Mouse (Mus musculus) embryonic facial prominence, embryonic 15.5 days (tissue): ENCODE data around the gene Pus3. TPM values are rescaled to one million over a fixed set of nuclear protein-coding genes. Genes with fewer than 3 reads are reported as not detected.

Experiments used
- ATAC-seq: fragments of 200-750 bp; cut with Nextera tagmentation; 2 replicates; pipeline ENCODE4 v1.8.0; 2017; ENCODE audit warnings: low read depth, moderate TSS enrichment; ENCODE audit not compliant: insufficient number of reproducible peaks, low FRiP score, low TSS enrichment
- H3K27ac ChIP-seq: fragments of 300-500 bp; sonication (generic); replicated peaks from 2 replicates; pipeline ENCODE4 v1.5.1; 2015; ENCODE audit warnings: mild to moderate bottlenecking, inconsistent platforms
- H3K27me3 ChIP-seq: fragments of 300-500 bp; sonication (generic); 2 replicates; pipeline ENCODE4 v1.6.1; 2015; ENCODE audit warnings: inconsistent platforms
- H3K36me3 ChIP-seq: fragments of 300-500 bp; sonication (generic); 2 replicates; pipeline ENCODE4 v1.6.1; 2015; ENCODE audit warnings: mild to moderate bottlenecking, inconsistent platforms
- H3K4me1 ChIP-seq: fragments of 300-500 bp; sonication (generic); 2 replicates; pipeline ENCODE4 v1.6.1; 2015; ENCODE audit warnings: inconsistent platforms
- H3K4me2 ChIP-seq: fragments of 300-500 bp; sonication (generic); replicated peaks from 2 replicates; pipeline ENCODE4 v1.6.1; 2015; ENCODE audit warnings: mild to moderate bottlenecking, inconsistent platforms
- H3K4me3 ChIP-seq: fragments of 300-500 bp; sonication (generic); replicated peaks from 2 replicates; pipeline ENCODE4 v1.5.1; 2015; ENCODE audit warnings: mild to moderate bottlenecking, inconsistent platforms
- H3K9ac ChIP-seq: fragments of 300-500 bp; sonication (generic); 2 replicates; pipeline ENCODE4 v1.6.1; 2015; ENCODE audit warnings: inconsistent platforms
- H3K9me3 ChIP-seq: fragments of 300-500 bp; sonication (generic); replicated peaks from 2 replicates; pipeline ENCODE4 v1.6.1; 2016; ENCODE audit warnings: inconsistent platforms
- WGBS: fragments of 180-500 bp; shearing (Covaris S2); methylation state at CpG from one replicate; pipeline ENCODE4 v1.1.7; 2015; 5-methylcytosine and 5-hydroxymethylcytosine counted together
- polyA plus RNA-seq: library from polyadenylated mRNA; unstranded; fragments of >200 nt; fragmentation: Nextera tagmentation; extraction: Ambion mirVana; gene quantifications from 2 replicates; pipeline ENCODE4 v1.2.1, GENCODE M21; 2015

The Pus3 gene
- 17.6 and 18.9 TPM in 2 replicates for polyA plus RNA-seq

DNA sequence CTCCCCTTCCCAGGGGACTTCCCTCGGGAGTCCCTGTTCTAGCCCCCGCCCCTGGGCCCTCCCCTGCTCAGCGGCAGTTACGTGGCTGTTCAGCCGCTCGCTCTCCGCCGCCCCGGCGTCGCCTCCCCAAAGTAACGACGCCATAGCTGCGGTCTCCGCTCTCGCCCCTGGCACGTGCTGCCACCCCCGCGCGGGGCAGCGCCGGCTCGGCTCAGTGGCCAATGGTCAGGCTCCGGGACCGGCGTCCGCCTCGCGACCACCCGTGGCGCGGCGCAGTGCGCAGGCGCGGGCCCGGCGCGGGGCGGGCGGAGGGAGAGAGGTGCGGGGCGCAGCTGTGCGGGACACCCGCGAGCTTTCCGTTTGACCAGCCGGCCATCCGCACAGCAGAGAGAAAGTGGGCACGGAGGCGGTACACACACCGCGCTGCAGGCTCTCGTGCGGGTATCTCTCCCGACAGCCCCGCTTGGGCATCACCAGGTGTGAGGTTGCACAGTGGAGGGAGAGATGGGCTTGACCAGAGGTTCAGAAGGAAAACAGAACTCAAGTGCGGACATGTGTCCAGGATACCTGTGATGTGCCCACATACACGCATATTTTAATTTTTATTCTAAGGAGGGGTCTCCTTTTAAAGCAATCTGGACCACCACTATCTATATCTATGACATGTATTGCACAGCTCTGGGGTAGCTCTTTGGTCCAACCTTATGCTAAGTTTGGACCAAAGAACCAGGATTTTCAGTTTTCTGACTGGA, at the start of gene Pus3, which contains the start of gene Ddx25:
Pus3 (plus strand) TSS at position 339 of the 752 bp plus-strand sequence.
Ddx25 (minus strand) TSS at position 272 of the 752 bp plus-strand sequence.
- Histone ChIP-seq H3K4me3 (peak within 1 kb of the TSS; percentile 78), H3K4me2 (peak within 1 kb of the TSS; percentile 99), H3K36me3 (peaks cover 8% of the 10 kb centered on the region), H3K27me3 (no peaks in the 10 kb centered on the region), H3K27ac (peak within 1 kb of the TSS; percentile 73), H3K9me3 (no peaks in the 10 kb centered on the region), H3K9ac (peak within 1 kb of the TSS; percentile 58), H3K4me1 (peaks cover 12% of the 10 kb centered on the region)
- 1% methylated on average over 55 of the region's 59 CpGs for whole genome bisulfite sequencing
- ATAC-seq, result peak; percentile 71

GRCm38 (mm10) chr9:35513900-35514299, 44.5 kb upstream of the Pus3 start:
- Histone ChIP-seq H3K27me3 (no peaks in the 10 kb centered on the region), H3K4me2 (no peak overlapping the region), H3K9ac (no peak overlapping the region), H3K9me3 (no peaks in the 10 kb centered on the region), H3K4me3 (no peak overlapping the region), H3K4me1 (no peaks in the 10 kb centered on the region), H3K36me3 (no peaks in the 10 kb centered on the region), H3K27ac (no peak overlapping the region)
- ATAC-seq, result no peak
- WGBS, result 81% methylated on average over 4 of the region's 4 CpGs

DNA sequence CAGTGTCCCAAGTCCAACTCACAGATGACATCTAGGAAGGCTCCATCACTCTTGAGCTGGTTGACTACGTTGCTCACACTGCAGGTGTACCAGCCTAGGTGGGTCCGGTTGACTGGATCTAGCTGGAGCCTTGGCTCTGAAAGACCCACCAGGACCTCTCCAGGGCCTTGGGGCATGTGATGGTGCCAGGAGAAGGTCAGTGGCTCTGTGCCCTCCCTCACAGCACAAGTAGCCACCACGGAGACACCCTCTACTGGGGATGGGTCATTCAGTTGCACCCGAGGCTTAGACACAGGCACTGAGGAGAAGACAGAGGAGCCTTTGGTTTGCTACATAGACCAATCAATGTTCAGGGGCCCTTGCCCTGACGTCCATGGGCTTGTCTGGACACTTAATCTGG, 42.2 kb upstream of the Pus3 start:
- no peaks in the 10 kb centered on the region for H3K9me3 ChIP-seq
- no peak overlapping the region for H3K9ac ChIP-seq
- H3K4me2 ChIP-seq, result no peak overlapping the region
- H3K27me3 ChIP-seq, result no peaks in the 10 kb centered on the region
- H3K27ac ChIP-seq, result no peak overlapping the region
- WGBS, result 84% methylated on average over 5 of the region's 5 CpGs
- ATAC-seq, result no peak
- no peak overlapping the region for H3K4me3 ChIP-seq
- H3K36me3 ChIP-seq, result no peaks in the 10 kb centered on the region
- H3K4me1 ChIP-seq, result no peaks in the 10 kb centered on the region

DNA sequence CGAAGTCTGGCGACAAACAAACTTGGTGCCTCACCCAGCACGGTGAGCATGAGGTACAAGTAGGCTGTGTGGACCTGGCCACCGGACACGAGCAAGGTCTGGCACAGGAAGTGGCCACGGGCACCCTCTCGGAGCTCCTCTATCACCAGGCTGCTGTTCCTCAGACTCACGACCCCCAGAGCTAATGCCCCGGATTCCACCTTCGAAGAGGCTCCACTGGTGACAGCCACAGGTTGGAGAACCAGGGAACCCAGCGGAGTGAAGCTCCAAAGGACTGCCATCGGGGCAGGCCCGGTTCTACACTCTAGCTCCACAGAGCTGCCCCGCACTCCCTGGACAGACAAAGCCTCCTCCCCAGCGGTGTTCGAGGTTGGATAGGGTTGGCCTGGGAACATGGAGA, 41.7 kb upstream of the Pus3 start:
- no peak overlapping the region for H3K27ac ChIP-seq
- no peaks in the 10 kb centered on the region for H3K4me1 ChIP-seq
- 92% methylated on average over 16 of the region's 16 CpGs for WGBS
- H3K27me3 ChIP-seq, result no peaks in the 10 kb centered on the region
- no peaks in the 10 kb centered on the region for H3K9me3 ChIP-seq
- ATAC-seq, result no peak
- no peaks in the 10 kb centered on the region for H3K36me3 ChIP-seq
- H3K9ac ChIP-seq, result no peak overlapping the region
- H3K4me3 ChIP-seq, result no peak overlapping the region
- no peak overlapping the region for H3K4me2 ChIP-seq

DNA sequence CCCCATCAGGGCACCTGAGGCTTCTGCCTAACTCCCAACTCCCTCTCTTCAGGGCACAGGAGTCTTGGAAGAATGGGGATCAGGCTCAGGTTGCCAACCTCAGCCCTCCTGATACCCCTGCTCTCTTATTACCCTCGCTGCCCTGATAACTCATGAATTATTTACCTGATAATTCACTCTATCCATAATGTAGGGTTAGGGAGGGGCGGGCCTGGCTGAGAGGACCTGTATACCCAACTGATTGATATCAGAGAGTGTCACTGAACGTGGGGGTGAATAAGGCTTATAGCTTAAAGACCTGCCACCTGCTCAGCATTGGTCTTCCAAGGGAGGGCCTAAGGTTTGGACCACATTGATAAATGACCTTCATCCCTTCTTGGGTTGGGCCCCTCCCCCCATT, 40.2 kb upstream of the Pus3 start, which contains the start of gene Gm1113:
Gm1113 (minus strand) TSS at position 101 of the 400 bp plus-strand sequence.
- H3K4me2 ChIP-seq, result no peak within 1 kb of the TSS
- H3K9ac ChIP-seq, result no peak within 1 kb of the TSS
- ATAC-seq, result no peak
- no peaks in the 10 kb centered on the region for H3K9me3 ChIP-seq
- H3K27ac ChIP-seq, result no peak within 1 kb of the TSS
- no peak within 1 kb of the TSS for H3K4me3 ChIP-seq
- WGBS, result 75% methylated on average over 3 of the region's 3 CpGs
- no peaks in the 10 kb centered on the region for H3K27me3 ChIP-seq
- 0 out of 2 replicates have a peak, but pooled peaks cover 4% of the 10 kb centered on the region for H3K4me1 ChIP-seq
- no peaks in the 10 kb centered on the region for H3K36me3 ChIP-seq

DNA sequence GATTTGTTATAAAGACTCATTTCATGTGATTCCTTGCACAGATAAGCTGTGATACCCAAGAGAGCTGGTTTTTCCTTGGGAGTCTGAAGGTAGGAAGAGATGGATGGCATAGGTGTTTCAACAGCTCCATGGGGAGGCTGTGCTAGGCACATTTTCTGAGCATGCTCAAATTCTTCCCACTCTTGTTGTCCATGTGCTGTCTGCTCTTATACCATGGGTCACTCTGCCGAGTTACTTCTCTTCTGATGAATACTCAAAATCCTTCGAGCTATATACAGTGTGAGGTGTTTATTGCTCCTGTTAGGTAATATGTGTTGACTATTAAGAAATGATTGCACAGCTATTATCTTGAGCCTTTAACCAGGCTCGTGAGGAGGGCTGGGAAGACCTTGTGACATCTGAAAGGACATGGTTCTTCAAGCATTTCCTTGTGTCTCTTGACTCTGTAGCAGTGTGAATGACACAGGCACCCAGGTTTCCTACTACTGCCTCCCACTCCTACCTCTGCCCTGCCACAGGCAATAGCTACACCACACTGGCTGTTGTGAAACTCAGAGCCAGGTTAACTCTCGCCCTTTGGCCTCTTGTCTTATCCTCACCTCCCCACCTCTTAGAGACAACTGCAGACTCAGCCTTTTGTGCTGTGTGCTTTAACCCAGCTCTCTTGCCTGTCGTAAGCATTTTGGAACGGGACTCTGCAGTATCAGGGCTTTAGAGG, 37.6 kb upstream of the Pus3 start:
- H3K9ac ChIP-seq, result no peak overlapping the region
- H3K4me3 ChIP-seq, result no peak overlapping the region
- ATAC-seq, result no peak
- no peaks in the 10 kb centered on the region for H3K9me3 ChIP-seq
- H3K4me2 ChIP-seq, result no peak overlapping the region
- peaks cover 20% of the 10 kb centered on the region for H3K4me1 ChIP-seq
- no peak overlapping the region for H3K27ac ChIP-seq
- no peaks in the 10 kb centered on the region for H3K27me3 ChIP-seq
- no peaks in the 10 kb centered on the region for H3K36me3 ChIP-seq
- WGBS, result 79% methylated on average over 6 of the region's 6 CpGs

GRCm38 (mm10) chr9:35522241-35522640, 36.2 kb upstream of the Pus3 start:
- H3K4me2 ChIP-seq, result no peak overlapping the region
- no peak for ATAC-seq
- 44% methylated on average over 2 of the region's 2 CpGs for WGBS
- no peak overlapping the region for H3K4me3 ChIP-seq
- H3K4me1 ChIP-seq, result peaks cover 20% of the 10 kb centered on the region
- H3K9me3 ChIP-seq, result no peaks in the 10 kb centered on the region
- no peaks in the 10 kb centered on the region for H3K36me3 ChIP-seq
- no peak overlapping the region for H3K27ac ChIP-seq
- H3K9ac ChIP-seq, result no peak overlapping the region
- no peaks in the 10 kb centered on the region for H3K27me3 ChIP-seq

- ATAC-seq, result no peak
- Histone ChIP-seq H3K9me3 (no peaks in the 10 kb centered on the region), H3K4me1 (peaks cover 20% of the 10 kb centered on the region), H3K27me3 (no peaks in the 10 kb centered on the region), H3K27ac (peak overlapping the region; percentile 86), H3K4me3 (no peak overlapping the region), H3K36me3 (no peaks in the 10 kb centered on the region), H3K9ac (no peak overlapping the region), H3K4me2 (no peak overlapping the region)
- WGBS, result 71% methylated on average over 1 of the region's 1 CpGs
Measured at GRCm38 (mm10) chr9:35522821-35523515, 35.4 kb upstream of the Pus3 start.

- no peaks in the 10 kb centered on the region for H3K27me3 ChIP-seq
- H3K4me1 ChIP-seq, result peaks cover 20% of the 10 kb centered on the region
- H3K36me3 ChIP-seq, result no peaks in the 10 kb centered on the region
- no peak overlapping the region for H3K4me3 ChIP-seq
- WGBS, result 25% methylated on average over 5 of the region's 5 CpGs
- no peaks in the 10 kb centered on the region for H3K9me3 ChIP-seq
- no peak overlapping the region for H3K9ac ChIP-seq
- ATAC-seq, result peak; percentile 86
- H3K27ac ChIP-seq, result peak overlapping the region; percentile 86
- H3K4me2 ChIP-seq, result no peak overlapping the region
Measured at GRCm38 (mm10) chr9:35523541-35523940, 34.9 kb upstream of the Pus3 start.

- Histone ChIP-seq H3K4me1 (peaks cover 20% of the 10 kb centered on the region), H3K4me2 (peak overlapping the region; percentile 30; the same call in 1 of the 2 replicates)
Measured at GRCm38 (mm10) chr9:35523941-35524411, 34.4 kb upstream of the Pus3 start.

DNA sequence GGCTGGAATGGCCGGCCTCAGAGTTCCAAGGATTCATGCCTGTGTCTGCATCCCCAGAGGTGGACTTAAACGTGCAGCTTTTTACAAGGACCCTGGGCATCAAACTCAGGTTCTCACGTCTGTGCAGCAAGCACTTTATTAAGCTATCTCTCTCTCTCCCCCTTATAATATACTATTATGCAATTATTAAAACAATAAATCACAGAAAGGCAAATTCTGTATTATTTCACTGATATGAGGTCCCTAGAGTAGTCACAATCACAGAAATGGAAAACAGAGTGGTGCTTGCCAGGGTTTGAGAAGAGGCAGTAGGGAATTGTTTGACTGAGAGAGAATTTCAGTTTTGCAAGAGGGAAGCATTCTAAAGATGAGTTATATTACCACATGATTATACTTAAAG, 29.3 kb upstream of the Pus3 start:
- Histone ChIP-seq H3K27me3 (no peaks in the 10 kb centered on the region), H3K36me3 (no peaks in the 10 kb centered on the region), H3K4me1 (peaks cover 22% of the 10 kb centered on the region), H3K4me2 (no peak overlapping the region), H3K4me3 (no peak overlapping the region), H3K9me3 (no peaks in the 10 kb centered on the region), H3K27ac (peak overlapping the region; percentile 58; the same call in 1 of the 2 replicates), H3K9ac (no peak overlapping the region)
- ATAC-seq, result no peak
- WGBS, result 45% methylated on average over 3 of the region's 3 CpGs

More at GRCm38 (mm10) chr9:35523941-35524411, 34.4 kb upstream of the Pus3 start:
- Histone ChIP-seq H3K27ac (peak overlapping the region; percentile 86), H3K36me3 (no peaks in the 10 kb centered on the region), H3K27me3 (no peaks in the 10 kb centered on the region), H3K9ac (no peak overlapping the region), H3K4me3 (no peak overlapping the region), H3K9me3 (no peaks in the 10 kb centered on the region)
- ATAC-seq, result peak; percentile 68
- 17% methylated on average over 7 of the region's 7 CpGs for WGBS
